Mouse (Mus musculus): Measurements from ENCODE around the gene Pax7.

Gene Pax7

DNA sequence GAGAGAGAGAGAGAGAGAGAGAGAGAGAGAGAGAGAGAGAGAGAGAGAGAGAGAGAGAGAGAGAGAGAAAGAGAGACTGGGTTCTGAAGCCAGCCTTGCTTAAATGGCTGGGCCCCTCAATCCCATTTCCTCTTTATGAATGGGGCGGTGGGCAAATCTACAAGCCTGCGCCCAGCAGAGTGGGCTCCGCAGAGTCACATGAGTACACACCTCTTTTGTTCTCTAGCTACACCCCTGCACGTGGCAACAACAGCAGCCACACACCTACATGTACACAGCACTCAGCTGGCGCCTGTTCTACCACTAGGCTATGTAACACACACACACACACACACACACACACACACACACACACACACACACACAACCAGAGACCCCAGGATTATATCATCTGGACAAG lies 21.9 kb downstream of the Pax7 start:
- DNase-seq (ENCODE audit: low read depth) = no peak

DNA sequence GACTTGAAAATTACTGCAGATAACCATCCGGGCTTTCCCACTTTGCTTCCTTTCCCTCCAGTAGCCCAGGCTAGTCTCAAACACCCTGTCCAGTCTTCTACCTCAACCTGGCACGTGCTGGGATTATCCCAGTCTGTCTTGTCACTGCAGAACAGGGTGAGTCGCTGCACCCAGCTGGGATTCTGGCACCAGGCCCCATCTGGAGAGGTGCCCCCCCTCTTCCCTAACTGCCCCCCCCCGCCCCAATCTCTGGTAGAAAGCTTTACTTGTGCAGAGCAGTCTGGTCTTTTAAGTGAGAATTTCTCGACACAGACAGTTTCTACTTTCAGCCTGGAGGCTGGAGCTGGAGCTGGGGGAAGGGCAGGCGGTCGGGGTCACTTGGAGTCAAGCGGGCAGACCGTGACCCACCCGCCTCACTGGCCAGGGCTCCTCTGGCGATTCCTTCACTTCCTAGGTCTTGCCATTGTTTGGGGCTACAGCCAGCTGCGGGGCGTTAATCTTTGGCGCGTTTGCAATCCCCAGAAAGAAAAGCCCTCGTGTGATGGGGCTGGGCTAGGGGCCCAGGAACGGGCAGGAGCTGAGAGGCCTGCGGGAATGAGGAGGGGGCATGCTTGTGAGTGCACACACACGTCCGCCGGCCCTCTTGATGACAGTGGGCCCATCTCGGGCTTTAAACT lies 22.4 kb downstream of the Pax7 start:
- DNase-seq (ENCODE audit: low read depth) = no peak

DNA sequence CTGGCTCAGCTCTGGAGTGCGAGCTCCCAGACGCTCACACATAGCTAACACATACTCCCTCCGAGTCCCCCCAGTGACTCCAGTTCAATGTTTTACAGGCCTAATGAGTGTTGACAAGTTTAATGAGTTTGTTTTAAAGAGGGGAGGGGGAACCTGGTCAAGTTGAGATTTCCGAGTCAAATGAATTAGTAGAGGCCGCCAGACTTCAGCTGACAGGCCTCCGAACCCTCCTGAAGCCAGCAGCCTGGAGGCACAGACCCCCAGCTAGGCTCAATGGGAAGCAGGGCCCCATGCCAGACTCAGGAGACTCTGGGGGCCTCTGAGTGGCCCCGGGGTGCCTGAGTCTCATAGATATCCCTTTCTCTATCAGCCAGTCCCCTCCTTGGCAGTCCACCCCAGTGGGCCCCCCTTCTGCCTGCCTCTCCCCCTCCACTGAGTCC lies 23.9 kb downstream of the Pax7 start:
- DNase-seq (ENCODE audit: low read depth) = no peak

DNA sequence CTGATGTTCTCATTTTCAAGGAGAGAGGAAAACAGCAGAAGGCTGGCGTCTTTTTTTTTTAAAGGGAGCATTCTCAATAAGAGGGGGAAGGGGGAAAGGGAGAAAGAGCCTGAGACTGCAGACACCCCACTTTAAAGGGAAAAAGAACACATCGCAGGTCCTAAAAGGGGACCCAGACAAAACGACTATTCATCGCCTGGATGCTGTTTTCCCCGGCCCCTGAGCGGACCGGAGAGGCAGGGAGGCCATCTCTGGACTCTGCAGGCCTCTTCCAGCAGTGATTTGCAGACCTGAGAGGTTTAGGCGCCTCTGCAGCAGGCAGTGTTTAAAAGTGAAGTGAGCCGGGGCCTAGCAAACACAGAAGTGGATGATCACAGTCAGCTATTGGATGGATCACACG lies 25.5 kb downstream of the Pax7 start:
- no peak for DNase-seq (ENCODE audit: low read depth)

DNA sequence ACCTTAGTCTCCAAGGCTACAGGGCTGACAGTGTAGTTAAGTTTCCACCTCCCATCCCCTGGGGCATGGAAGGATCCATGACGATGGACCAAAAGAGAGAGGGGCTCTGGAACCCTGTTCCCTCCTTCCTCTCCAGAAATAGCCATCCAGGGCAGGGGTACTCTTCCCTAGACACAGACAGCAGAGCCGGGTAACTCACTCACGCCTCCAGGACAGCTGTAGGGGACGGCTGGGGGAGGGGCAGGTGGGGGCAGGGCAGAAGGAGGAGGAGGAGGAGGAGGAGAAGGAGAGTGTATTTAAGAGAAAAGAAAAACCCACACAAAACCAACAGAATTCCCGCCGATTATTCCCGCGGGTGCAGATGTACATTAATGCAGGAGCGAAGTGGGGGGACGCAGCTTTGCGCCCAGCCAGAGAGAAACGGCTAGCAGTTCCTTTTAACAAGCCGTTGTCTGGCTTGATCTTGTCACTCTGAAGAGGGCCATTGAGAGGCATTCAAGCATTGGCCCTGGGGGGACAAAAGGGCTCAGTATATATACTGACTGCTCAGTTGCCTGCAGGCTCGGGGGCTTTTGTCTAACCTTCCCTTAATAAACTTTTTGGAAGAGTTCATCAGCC lies 26.0 kb downstream of the Pax7 start:
- no peak for DNase-seq (ENCODE audit: low read depth)

DNA sequence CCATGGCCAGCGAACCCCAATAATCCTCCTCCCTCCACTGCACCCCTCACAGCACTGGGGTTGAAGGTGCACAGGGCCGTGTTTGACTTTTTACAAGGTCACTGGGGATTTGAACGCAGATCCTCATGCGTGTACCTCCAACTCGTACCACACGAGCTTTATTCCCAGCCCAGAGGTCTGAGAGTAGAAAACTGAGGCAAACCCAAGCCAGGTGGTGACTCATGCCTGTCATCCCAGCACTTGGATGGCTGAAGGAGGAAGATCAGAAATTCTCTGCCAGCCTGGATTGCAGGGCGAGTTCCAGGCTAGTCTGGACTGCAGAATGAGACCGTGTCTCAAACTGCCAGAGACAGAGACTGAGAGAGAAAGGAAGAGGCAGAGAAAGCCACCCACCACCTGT lies 28.4 kb downstream of the Pax7 start:
- DNase-seq (ENCODE audit: low read depth) = no peak

DNA sequence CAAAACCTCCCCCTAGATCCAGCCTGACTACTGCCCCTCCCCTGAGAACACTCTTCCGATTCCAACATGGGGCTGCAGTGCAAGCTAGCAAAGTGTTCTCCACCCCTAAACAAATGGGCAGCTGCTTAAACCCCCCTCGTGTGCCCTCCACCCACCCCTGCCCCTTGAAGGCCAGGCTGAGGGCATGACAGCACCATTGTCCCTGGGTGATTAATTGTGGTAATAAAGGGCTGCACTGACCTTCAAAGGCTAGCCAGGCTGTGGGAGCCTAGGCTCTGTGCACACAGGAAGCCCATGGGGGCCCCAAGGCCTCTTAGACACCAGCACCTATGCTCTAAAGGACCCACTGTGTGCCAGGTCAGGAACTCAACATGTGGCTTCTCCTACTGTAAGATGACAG lies 29.3 kb downstream of the Pax7 start:
- no peak for DNase-seq (ENCODE audit: low read depth)

DNA sequence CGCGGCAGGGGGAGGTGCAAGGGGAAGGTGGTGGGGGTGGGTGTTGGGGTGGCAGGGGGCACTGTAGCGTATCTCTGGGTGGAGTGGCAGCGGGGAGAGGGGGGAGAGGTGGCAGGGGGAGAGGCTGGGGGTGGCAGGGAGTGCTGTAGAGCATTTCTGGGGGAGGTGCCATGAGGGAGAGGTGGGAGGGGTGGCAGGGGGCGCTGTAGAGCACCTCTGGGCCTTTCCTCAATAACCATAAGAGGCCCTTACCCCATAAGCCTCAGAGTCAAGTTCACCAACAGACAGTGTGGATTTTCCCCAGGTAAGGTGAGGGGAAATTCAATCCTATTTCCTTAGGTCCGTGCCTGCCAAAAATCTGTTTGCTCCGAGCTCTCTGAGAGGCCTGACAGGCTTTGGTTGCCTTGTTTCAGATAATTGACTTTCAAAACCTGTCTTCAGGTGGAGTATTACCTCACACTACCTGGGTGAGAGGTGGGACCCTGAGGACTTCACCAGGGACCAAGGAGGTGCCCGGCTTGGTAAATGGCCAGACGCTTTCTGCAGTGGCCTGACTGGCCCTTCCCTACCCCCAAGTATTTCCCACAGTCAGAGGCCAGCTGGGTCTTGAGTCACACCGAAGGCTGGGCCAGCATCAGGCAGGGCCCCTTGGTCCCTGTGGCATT lies 33.8 kb downstream of the Pax7 start:
- DNase-seq (ENCODE audit: low read depth) = no peak

DNA sequence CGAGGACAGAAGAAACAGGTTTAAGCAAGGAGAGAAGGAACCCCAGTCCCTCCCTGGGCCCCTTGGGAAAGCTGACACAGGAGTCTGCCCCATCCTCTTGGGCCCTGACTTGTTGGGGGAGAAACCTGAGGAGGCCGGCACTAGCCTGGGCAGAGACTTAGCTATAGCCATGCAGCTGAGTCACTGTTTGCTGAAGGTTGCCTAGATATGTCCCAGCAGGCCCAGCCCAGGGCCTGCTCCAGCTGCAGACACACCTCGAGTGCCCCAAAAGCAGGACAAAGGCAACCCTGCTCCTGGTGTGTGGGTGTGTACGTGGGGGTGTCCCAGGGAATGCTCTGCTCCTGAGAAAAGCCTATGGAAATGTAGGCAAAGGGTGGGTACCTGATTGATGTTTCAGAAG lies 36.0 kb downstream of the Pax7 start:
- no peak for DNase-seq (ENCODE audit: low read depth)

DNA sequence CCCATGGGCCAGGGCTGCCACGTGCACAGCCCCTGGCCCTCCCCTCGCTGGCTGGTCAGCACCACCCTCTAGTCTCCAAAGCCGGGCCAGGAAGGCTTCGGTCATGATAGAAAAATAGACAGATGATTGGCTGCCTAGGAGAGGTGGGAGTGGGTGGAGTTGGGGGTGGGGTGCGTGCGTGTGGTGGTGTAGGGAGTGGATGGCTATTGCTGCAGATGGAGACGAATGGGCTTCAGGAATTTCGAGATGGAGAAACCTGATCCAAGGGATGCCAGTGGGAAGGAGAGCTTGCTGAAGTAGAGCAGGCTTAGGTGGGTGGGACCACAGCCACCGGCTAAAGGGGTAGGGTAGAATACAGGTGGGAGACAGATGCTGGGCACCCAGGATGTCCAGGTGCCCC lies 37.2 kb downstream of the Pax7 start:
- no peak for DNase-seq (ENCODE audit: low read depth)

DNA sequence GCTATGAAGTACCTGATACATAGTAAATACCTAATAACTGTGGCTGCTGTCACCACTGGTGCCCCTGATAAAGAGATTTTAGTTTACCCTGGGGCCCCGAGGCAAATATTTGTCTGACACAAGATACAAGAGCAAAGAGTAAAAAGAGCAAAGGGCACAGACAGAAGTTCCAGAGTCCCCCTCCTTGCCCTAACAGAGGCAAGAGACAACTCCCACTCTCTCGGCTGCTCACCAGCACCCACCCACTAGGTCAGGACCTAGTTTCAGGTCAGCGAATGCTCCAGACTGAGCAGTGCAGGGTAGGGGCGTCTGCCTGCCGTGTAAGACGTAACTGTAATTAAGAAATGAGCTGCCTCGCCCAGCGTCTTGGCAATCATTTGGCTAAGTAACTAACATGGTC lies 42.2 kb downstream of the Pax7 start:
- DNase-seq (ENCODE audit: low read depth) = no peak

DNA sequence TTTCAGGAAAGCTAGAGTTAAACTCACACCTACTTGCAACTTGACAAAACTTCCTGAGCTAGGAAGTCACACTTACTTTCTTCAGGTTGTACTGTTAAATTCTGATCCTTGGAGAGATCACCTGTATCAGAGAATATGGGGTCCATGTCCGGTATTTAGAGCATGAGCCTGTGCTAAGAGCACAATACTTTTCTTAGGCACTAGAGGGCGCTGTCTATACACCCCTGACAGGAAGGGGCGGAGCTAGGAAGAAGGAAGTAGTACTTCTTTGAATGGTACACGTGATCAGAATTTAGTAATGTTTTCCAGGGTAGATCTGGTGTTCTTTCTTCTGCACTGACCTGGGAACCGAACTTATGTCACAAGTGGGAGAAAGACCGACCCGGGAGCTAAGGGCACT lies 43.6 kb downstream of the Pax7 start:
- DNase-seq (ENCODE audit: low read depth) = no peak

DNA sequence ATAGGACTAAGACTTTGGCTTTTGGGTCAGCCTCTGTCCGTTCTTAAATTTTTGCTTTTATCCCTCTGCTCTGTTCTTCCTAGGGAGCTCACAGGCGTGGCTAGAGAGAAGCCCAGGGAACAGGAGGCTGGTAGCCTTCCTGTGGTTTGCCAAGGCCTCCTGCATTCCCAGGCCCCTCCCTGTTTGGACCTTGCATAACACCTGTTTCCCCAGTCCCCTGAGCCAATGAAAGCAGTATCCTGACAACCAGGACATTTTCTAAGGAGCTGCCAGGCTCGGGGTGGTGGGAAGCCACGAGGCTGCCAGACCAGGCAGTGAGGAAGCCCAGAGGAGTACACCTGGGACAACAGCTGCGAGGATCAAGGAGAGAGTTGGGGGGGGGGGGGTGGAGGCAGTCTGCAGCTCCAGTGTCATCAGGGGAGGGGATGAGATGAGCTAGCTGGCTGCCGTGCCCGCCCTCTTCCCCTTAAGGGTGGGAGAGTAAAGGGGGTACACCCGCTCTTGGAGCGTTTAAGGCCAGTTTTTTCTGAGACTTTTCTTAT lies 50.3 kb downstream of the Pax7 start:
- DNase-seq (ENCODE audit: low read depth) = no peak

DNA sequence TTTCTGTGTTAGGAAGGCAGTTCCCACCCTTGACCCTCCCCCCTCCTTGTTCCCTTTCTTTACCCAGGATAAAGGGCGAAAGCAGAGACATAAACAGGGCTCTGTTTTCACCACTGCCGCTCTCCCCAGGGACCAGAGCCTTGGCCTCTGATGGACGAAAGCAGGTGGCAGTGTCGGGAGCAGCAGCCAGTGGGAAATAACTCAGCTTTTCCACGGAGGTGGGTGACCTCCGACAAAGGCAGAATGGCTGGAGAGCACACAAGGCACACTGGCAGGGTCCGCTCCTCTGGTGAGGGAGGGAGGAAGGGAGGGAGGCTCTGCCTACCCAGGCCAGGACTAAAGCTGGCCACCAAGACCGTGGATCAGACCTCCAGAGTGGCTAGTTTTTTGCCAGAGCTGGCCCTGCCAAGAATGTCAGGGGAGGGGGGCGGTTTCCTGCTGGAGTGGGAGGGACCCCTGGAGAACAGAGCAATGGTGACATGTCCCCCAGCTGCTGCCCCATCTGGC lies 62.1 kb downstream of the Pax7 start:
- DNase-seq (ENCODE audit: low read depth) = no peak

DNA sequence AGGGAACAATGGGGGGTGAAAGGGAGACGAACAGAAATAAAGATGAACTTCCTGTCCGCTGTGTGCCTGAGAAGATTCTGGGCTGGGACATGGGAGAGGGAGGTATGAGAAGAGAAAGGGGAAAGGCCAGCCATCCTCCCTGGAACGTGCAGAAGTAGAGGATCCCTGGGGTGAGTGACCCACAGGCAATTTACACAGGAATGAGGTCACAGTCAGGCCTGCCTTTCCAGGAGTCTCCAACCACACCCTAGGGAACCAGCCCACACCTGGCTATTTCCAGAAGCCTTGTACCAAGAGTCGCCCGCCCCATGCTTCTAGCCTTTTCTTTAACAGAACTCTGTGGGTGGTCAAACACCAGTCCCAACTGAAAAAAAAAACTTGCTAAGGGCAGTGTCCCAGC lies 65.5 kb downstream of the Pax7 start:
- no peak for DNase-seq (ENCODE audit: low read depth)

DNA sequence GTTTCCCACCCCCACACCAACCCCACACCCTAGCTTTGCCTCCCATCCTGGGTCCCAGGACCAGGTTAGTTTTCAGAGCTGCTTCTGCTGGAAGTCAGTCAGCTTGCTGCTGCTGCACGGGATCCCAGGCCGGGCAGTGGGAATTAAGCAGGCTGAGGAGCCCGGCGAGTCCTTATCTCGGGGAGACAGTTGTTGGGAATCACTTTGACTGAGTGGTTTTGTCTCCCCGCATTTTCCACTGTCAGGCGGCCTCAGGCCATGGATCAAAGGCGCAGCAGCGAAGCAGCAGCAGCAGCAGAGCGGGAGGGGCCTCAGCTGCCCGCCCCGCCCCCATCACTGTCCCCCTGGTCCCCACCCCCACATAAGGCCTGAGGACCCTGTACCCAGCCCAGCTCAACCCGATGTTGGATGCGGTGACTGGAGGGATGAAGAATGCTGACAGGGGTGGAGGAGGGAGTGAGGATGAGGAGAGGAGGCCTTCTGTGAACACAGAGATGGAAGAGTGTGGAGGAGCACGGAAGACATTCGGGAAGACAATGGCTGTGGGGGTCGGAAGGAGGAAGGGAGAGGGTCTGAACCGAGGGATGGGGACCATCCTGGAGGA lies 66.1 kb downstream of the Pax7 start:
- no peak for DNase-seq (ENCODE audit: low read depth)

DNA sequence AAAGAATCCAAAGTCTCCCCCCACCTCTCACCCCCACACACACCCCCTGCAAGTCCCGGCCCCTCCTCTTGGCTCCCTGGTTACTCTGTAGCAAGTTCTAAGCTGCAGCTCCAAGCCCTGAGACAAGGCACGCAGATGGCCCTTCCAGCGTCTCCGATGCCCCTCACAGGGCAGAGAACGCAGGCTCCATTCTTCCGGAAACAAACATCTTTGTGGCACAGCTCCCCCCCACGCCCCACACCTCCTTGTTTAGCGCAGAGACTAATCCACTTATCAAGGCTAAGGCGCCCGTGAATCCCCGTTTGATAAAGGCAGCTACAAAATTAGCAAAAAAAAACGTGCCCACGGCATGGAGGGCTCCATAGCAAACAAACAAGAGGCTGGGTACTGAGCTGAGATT lies 71.4 kb downstream of the Pax7 start:
- no peak for DNase-seq (ENCODE audit: low read depth)

DNA sequence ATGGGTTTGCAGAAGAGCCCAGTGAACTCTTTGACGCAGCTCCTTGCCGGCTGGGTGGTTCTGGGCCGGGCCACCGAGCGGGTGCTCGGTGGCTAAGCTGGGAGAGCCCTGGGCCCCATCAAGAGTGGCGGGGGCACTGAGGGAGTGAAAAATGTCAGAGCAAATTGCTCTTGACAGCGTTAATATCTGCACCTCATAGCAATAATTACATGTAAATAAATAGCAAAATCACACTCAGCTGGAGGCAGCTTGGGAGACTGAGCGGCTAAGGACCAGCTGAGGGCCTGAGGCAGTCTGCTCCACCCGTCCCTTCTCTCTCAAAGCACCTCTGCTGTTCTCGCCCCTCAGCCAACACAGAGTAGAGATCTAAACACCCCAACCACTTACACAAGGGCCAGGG lies 72.6 kb downstream of the Pax7 start:
- DNase-seq (ENCODE audit: low read depth) = no peak

DNA sequence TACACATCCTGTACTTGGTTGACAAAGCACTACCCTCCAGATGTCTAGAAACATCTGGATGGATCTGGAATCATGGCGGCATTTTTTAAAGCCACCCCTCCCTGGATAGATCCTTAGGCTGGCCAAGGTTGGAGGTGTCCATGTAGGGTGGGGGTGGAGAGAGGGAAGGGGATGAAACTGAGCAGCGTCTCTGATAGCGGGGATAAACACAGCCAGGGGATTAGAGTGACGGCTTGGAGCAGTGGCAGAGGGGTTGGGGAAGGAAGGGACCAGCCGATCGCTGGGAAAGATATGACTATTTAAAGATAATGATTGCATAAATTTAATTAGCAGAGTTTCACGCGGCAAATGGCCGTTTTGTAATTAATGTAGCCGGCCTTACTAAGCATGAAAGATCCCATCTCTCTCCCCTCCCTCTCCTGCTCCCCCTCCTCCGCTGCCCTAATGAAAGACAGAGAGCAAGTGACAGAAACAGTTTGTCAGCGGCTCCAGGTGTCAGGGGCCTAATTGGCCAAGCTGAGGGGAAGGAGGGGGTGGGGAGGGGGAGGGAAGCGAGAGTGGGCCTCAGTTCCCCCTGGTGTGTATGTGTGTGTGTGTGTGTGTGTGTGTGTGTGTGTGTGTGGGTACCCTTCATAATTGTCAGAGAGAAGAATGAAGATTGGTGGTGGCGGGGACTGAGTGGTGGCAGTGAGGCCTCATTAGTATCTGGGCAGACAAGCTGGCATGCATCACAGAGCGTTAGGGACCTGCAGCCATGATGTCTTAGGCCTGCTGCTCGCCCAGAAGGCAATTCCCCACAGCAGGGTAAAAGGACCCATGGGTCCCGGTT lies 74.6 kb downstream of the Pax7 start:
- no peak for DNase-seq (ENCODE audit: low read depth)

DNA sequence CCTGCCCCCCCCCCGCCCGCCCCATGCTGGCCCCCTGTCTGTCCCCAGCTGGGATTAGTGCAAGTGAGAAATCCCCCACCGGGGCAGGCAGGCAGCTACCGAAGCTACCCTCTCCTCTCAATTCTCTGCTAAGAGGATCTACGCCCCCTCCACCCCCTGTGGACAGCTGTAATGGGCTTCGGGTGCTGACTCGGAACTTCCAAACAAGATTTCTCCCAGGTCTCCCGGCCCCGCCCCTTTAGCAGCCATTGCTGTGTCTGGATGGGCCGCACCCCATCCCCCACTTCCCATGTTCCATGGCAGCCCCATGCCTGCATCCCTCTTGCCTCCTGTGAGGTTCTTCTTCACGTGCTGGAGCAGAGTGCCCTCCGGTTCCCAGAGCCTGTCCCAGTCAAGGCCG lies 76.4 kb downstream of the Pax7 start:
- DNase-seq (ENCODE audit: low read depth) = no peak

DNA sequence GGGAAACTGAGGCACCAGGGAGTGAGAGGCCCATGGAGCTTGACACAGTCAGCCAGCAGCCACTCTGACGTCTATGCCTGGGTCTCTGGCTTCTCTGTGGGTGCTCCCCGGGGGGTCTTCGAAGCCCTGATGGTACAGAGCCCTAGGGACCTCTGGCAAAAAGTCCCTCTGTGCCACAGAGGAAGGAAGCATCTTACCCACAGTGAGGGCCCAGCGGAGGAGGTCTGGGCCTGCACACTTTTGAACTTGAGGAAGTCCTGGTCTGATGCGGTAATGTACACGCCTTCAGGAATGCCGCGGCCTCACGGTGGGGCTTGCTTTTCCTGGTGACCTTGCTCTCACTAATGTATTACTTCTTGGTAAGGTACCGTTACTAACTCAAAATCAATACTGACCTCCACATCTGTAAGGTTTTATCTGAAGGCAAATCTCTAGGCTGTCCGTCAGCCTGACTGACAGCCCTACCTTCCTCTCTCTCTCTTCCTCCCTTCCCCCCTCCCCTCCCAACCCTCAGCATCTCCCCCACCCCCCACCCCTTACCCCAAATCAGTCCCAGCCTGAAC lies 79.1 kb downstream of the Pax7 start:
- DNase-seq (ENCODE audit: low read depth) = no peak

DNA sequence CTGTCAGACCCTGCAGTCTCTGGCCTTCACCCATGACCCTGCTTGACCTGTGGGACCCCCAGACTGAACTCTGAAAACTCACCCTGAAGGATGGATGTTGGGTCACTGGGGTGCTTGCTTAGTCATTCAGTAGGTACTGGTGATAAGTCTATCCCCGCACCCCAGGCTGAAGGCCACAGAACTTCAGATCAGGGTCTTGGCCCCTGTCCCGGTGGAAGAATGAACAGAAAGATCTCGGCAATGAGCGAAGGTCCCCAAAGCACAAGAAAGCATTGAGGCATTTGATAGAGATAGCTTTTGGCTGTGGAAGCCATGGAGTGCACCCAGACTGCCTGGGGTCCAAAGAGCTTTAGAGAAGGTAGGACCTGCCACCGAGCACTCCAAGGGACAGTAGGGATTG lies 82.4 kb downstream of the Pax7 start:
- no peak for DNase-seq (ENCODE audit: low read depth)
